In the genomic region with DNA sequence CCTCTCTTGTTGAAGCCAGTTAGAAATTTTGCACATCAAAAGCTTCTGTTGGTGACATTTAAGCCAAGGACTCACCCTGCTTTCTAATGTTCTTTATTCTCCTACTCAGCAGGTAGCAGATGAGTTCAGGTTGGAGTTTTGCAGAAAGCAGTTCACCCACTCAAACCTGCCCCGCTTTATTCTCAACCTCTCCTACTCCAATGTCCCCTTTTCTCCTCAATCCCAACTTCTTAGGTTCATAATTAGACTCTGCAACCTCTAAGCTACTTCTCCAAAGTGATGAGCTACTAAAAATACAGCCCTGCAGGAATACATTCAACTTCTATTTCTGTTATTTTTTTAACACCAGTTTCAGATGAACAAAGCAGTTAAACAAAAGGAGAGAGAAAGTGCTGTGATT, we compare ENCODE assay signal across 18 mouse cellular contexts.
A peak's percentile ranks its signal among the peaks of the same experiment; 100 is the strongest.
DNase-seq lines count a peak whose midpoint lies in the region; ATAC-seq and TF ChIP-seq lines count a peak whose summit lies in the region.
"Had no signal": no experiment of that assay in that cellular context is flagged by ENCODE, and none has a peak within 500 bp of the region (broad histone marks: within the 10 kb centered on the region; RNA-seq: fewer than 3 reads in every experiment).

No protein-coding gene starts in this region.

- ATAC-seq in frontal cortex, adult (ENCODE audit: low TSS enrichment): peak; percentile 84
- ATAC-seq: forebrain, embryonic 14.5 days; forebrain, embryonic 16.5 days had no signal

- intact Hi-C loops in left cerebral cortex, postnatal 4 days (cut with DNase I): no loop called here

- TF ChIP-seq CTCF in brain, embryonic 14.5 days (IDR thresholded peaks at IDR 0.05; ENCODE audit: borderline replicate concordance, extremely low read depth, insufficient read depth, insufficient read length): no peak

- TF ChIP-seq POLR2A in brain, embryonic 14.5 days (IDR thresholded peaks at IDR 0.05; ENCODE audit: borderline replicate concordance, extremely low read depth, insufficient read depth, insufficient read length, poor library complexity, severe bottlenecking): no peak

- DNase-seq in frontal cortex, postnatal 10 days (ENCODE audit: low spot score in 2 of 2): no peak
- DNase-seq in left cerebral cortex, adult 11 months (ENCODE audit: low spot score): peak; percentile 14
- DNase-seq in left cerebral cortex, postnatal 4 days: no peak
- peak; percentile 70 for DNase-seq in brain, adult 2 months (ENCODE audit: low read depth, low spot score)
- peak; percentile 2 for DNase-seq in brain, embryonic 14.5 days (ENCODE audit: low read depth)
- no peak for DNase-seq in kidney, postnatal 25 days
- no peak for DNase-seq in cerebellum, adult 9-10 months
- DNase-seq: adrenal gland, adult 2 months; adrenal gland, postnatal 10 days; adrenal gland, postnatal 25 days; cerebellum, adult 11 months; cerebellum, adult 18-20 months; cerebellum, adult 8-10 months; cerebellum, postnatal 10 days; cerebellum, postnatal 25 days had no signal

Comparison
In these comparisons a context has a peak if more than half of its experiments do, and no peak if none do; other contexts are left out.
1. DNase-seq: peak in left cerebral cortex, adult 11 months (single experiment), brain, adult 2 months (single experiment) and brain, embryonic 14.5 days (single experiment); none in frontal cortex, postnatal 10 days (0 of 2), left cerebral cortex, postnatal 4 days (single experiment), kidney, postnatal 25 days (0 of 2) and cerebellum, adult 9-10 months (single experiment).